Mouse (Mus musculus): Measurements from ENCODE around the gene Rad50.

The Rad50 gene

DNA sequence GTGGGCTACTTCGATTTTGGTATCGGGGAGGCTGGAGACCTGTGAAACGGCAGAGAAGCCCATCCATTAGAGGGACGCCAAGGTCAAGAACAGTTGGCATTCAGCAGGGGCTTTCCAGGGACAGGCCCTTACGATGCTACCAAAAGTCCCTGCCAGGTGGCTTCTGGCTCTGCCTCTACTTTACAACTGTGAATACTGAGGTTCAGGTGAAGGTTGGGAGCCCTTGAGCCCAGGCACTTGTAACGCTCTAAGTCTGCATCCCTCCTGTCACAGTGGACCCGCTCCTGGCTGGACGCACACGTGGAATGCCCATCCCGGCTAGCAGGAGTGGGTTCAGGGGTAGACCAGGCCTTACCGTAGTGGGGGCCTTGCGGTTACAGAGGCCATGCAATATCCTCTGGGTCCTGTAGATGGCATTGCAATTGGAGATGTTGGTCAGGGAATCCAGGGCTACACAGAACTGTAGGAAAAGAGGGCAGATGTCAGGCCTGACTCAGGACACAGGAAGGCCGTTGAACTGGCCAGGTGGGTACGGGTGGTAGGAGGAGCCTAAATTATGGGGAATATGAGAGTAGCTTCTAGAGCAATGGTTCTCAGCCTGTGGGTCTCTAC lies 74.9 kb downstream of the Rad50 start:
- DNase-seq: peak; percentile 31

GRCm38 (mm10) chr11:53627859-53628258 lies 79.3 kb downstream of the Rad50 start:
- peak; percentile 89 for DNase-seq

GRCm38 (mm10) chr11:53626802-53627373 lies 80.2 kb downstream of the Rad50 start:
- no peak for DNase-seq

DNA sequence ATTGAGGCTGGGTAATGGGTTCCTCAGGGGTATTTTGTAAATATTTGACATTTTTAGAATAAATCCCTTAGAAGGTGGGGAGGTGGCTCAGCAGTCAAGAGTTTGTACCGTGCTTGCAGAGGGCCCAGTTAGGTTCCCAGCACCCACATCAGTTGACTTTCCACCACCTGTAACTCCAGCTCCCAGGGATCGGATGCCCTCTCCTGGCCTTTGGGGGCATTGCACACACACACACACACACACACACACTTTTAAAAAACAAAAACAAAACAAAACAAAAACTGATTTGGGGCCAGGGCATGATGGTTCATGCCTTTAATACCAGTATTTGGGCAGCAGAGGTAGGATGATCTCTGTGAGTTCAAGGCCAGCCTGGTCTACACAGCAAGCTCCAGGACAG lies 83.0 kb downstream of the Rad50 start:
- DNase-seq: no peak

DNA sequence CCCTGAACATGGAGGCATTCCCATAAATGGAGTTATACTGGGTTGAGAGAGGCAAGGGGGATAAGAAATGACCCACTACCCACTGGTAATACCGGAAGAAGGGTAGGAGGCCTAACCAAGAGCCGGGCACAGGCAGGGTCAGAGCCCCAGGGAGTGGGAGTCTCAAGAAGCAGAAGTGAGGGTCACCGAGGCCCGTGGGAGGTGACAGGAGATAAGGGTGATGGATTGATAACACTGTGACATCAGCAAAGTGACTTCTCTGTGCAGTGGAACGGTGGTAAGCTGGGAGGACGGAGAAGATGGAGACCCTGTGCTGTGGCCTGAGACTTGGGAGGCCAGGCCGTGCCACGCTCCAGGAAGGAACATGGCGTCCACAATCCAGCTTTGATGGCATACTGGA lies 83.5 kb downstream of the Rad50 start:
- no peak for DNase-seq

DNA sequence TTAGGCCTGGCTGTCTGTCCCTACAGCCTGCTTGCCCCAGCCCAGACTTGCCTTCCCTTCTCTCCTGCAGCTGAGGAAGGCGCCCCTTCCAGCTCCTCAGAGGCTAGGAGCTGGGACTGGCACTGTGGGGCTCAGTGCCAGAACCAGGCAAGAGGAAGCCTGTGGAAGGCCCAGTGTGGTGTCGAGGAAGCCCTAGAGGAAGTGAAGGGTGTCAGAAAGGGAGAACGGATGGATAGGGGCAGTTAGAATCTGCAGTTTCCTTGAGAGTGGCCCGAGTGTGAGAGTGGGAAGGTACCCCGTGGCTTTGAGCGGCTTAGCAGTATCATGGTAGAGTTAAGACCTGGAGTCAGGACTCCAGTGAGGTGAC lies 84.7 kb downstream of the Rad50 start:
- no peak for DNase-seq

- DNase-seq: no peak
Observed at GRCm38 (mm10) chr11:53621582-53622439, 85.3 kb downstream of the Rad50 start.

DNA sequence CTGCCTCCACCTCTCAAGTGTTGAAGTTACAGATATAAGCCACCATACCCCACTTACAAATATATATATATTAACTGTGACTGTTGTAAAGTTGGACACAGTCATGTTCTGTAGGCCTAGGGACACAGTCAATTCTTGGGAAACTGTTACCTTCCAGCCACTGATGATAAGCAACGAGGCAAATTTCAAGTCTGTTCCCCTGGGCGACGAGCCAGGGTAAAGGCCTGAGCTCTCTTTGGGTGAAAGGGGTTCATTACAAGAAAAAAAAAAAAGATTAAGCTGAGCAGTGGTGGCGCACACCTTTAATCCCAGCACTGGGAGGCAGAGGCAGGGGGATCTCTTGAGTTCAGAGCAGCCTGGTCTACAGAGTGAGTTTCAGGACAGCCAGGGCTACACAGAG lies 87.0 kb downstream of the Rad50 start:
- no peak for DNase-seq

DNA sequence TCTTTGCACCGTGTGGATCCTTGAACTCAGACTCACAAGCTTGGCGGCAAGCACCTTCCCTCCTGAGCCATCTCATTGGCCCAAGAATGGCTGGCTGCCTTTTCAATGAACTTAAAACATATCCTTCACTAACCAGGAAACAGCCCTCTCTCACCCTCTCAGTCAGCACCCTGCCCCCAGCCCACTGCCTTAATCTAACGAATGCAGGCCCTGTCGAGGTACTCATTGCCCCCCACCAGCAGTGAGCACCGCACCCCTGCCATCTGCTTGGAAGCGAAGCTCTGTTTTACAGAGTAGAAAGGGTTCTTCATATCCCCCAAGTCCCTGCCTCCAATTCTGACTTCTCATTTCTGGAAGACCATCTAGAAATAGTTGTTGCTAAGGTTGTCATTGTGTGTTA lies 87.7 kb downstream of the Rad50 start:
- DNase-seq: no peak

DNA sequence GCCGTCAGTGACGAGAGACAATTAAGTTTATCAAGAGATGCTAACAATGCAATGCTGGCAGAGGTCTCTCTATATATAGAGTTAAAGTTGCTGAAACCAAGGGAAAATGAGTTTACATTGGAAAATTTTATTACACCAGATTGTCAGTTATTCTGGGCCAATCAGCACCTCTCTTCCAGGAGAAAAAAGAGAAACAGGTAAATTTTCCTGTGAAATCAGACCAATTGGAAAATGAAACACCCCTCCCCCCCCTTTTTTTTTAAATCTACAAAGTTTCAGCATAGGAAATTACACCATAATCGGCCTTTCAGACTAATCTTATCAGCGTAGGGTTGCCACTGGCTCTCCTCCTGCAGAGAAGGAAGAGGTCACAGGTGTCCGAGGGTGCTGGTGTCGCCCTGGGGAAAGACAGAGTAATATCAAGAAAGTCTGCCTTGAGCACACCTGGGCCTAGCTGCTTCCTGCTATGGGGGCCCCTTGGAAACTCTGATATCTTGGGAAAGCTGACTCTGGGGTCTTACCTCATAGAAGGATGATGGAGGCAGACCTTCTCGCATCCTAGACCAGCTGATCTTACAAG lies 88.4 kb downstream of the Rad50 start, which contains the start of gene Il4:
TSS of gene Il4 (minus strand) at position 51 of the 580 bp plus-strand sequence.
- DNase-seq: no peak

GRCm38 (mm10) chr11:53617562-53618109 lies 89.5 kb downstream of the Rad50 start:
- no peak for DNase-seq

GRCm38 (mm10) chr11:53616748-53617558 lies 90.2 kb downstream of the Rad50 start:
- no peak for DNase-seq

DNA sequence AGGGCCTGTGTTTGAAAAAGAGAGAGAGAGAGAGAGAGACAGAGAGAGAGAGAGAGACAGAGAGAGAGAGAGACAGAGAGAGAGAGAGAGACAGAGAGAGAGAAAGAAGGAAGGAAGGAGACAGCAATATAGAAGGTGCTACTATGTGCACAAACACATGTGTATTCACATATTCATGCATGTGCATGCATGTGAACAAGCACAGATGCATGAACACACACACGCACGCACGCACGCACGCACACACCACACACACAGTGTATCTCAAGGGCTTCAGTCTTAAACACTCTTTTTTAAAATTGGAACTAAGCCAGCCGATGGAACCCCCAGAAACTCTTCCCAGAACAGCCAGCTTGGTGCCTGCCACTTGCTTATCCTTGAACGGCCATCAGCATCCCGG lies 91.5 kb downstream of the Rad50 start:
- no peak for DNase-seq

GRCm38 (mm10) chr11:53615172-53615571 lies 91.9 kb downstream of the Rad50 start:
- DNase-seq: no peak

DNA sequence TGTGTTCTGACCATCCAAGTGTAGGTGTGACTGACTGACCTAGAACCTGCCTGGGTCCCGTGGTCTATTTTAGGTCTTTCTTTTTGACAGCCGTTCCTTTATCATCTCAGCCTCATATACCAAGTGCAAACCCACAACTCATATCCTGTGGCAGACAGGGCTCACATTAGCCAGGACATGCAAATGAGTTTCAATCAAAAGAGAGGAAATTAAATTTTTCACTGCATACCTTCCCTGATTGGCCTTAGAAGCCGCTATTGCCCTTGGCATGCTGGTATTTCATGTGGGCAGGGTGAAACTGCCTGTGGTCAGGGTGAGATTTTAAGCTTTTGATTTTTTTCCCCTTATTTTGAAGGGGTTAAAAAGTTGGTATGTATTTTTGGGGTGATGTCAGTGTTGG lies 97.4 kb downstream of the Rad50 start:
- DNase-seq: no peak

DNA sequence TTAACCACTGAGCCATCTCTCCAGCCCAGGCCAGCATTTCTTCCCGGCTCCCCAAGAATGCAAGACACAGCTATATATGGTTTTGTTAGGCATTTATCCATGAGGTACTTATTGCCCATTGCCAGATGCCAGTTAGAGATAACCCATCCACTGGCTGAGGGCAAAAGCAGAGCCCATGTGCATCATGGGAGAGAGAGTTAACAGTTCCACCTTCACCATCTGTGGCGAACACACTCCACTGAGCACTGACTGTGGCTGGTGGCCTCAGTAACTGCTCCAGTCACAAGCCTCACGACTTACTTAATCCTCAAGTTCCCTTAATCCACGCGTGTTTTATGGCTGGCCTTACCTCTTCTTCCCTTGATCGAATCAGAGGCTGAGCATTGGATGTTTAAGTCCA lies 97.9 kb downstream of the Rad50 start:
- DNase-seq: no peak

DNA sequence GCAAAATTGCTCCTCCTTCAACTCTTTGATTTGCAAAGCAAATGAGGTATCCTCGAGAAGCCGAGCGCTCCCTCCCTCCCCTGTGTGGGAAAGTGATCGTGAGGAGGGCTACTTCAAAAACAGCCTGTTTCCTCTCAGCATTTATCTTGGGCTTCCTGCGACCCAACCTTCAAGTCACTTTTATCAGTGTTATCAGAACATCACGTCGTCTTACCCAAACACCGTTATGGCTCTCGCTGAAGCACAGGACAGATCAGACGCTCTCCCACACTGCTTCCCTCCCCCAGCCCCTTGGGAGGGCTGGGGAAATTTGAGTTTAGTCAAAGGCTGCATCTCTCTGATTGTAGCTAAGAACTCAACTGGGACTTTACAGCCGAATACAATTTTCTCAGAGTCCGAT lies 101.5 kb downstream of the Rad50 start:
- peak; percentile 28 for DNase-seq

GRCm38 (mm10) chr11:53604983-53605382 lies 102.1 kb downstream of the Rad50 start:
- no peak for DNase-seq

Data from embryo, embryonic 11 days (tissue).